Mouse (Mus musculus): ENCODE results near the gene Odr4.

DNA sequence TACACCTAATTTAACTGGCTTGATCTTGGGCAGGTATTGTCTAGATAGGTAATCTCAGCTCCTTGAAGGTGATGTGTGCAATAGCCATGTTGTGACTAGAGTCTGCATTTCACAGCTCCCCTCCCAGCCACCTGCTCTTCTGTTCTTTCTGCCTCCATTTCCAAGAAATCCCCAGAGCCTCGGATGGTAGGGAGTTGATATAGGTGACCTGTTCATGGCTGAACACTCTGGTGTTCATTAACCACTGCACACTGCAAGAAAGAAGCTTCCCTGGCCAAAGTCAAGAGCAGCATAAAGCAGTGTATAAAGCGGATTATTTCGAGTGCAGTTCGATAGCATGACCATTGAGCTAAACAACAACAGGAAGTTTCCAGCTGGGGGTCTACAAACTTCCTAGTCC is 25.5 kb upstream of the Odr4 start:
- TF ChIP-seq CTCF (IDR thresholded peaks at IDR 0.05; ENCODE audit: low read depth, low read length) (no peak), POLR2A (IDR thresholded peaks at IDR 0.05; ENCODE audit: extremely low read depth, insufficient read depth, low read length) (no peak)
